Mouse (Mus musculus): ENCODE data around the gene Mylk4. TPM values are rescaled to one million over a fixed set of nuclear protein-coding genes. Genes with fewer than 3 reads are reported as not detected.

The Mylk4 gene
- polyA plus RNA-seq, 1 experiment from 2014 or later: not detected

- ATAC-seq (ENCODE audit: insufficient read depth) (no peak), DNase-seq (peak; percentile 51)
- Histone ChIP-seq H3K27ac (ENCODE audit: low read depth) (no peak overlapping the region), H3K36me3 (ENCODE audit: insufficient read depth) (no peaks in the 10 kb centered on the region), H3K4me2 (no peak overlapping the region), H3K27me3 (ENCODE audit: insufficient read depth, low read length) (no peaks in the 10 kb centered on the region), H3K4me1 (ENCODE audit: insufficient read depth) (no peaks in the 10 kb centered on the region), H3K4me3 (ENCODE audit: low read depth, low read length) (no peak overlapping the region), H3K9me3 (ENCODE audit: low read depth, low read length) (no peaks in the 10 kb centered on the region), H3K9ac (no peak overlapping the region)
- WGBS: 78% methylated on average over 9 of the region's 9 CpGs
- TF ChIP-seq CTCF (IDR thresholded peaks at IDR 0.05; ENCODE audit: low read depth): no peak
Measured at GRCm38 (mm10) chr13:32775889-32776288, 7.9 kb downstream of the Mylk4 start.

GRCm38 (mm10) chr13:32769960-32770359 lies 13.8 kb downstream of the Mylk4 start:
- DNase-seq: no peak
- H3K4me3 ChIP-seq (ENCODE audit: low read depth, low read length): no peak overlapping the region

GRCm38 (mm10) chr13:32768104-32768503 lies 15.7 kb downstream of the Mylk4 start:
- peak; percentile 57 for TF ChIP-seq CTCF (IDR thresholded peaks at IDR 0.05; ENCODE audit: low read depth)
- H3K27me3 ChIP-seq (ENCODE audit: insufficient read depth, low read length): no peaks in the 10 kb centered on the region
- no peaks in the 10 kb centered on the region for H3K9me3 ChIP-seq (ENCODE audit: low read depth, low read length)
- WGBS: 11% methylated on average over 4 of the region's 4 CpGs
- no peak overlapping the region for H3K9ac ChIP-seq
- H3K27ac ChIP-seq (ENCODE audit: low read depth): no peak overlapping the region
- DNase-seq (peak; percentile 71), ATAC-seq (ENCODE audit: insufficient read depth) (no peak)
- no peaks in the 10 kb centered on the region for H3K4me1 ChIP-seq (ENCODE audit: insufficient read depth)
- H3K4me3 ChIP-seq (ENCODE audit: low read depth, low read length): no peak overlapping the region
- H3K36me3 ChIP-seq (ENCODE audit: insufficient read depth): no peaks in the 10 kb centered on the region
- H3K4me2 ChIP-seq: no peak overlapping the region

More at GRCm38 (mm10) chr13:32769960-32770359, 13.8 kb downstream of the Mylk4 start:
- no peak overlapping the region for H3K27ac ChIP-seq (ENCODE audit: low read depth)
- TF ChIP-seq CTCF (IDR thresholded peaks at IDR 0.05; ENCODE audit: low read depth): no peak
- no peaks in the 10 kb centered on the region for H3K27me3 ChIP-seq (ENCODE audit: insufficient read depth, low read length)
- no peak overlapping the region for H3K9ac ChIP-seq
- H3K36me3 ChIP-seq (ENCODE audit: insufficient read depth): no peaks in the 10 kb centered on the region
- no peak for ATAC-seq (ENCODE audit: insufficient read depth)
- no peaks in the 10 kb centered on the region for H3K9me3 ChIP-seq (ENCODE audit: low read depth, low read length)
- 13% methylated on average over 3 of the region's 3 CpGs for WGBS
- H3K4me2 ChIP-seq: no peak overlapping the region
- H3K4me1 ChIP-seq (ENCODE audit: insufficient read depth): no peaks in the 10 kb centered on the region

GRCm38 (mm10) chr13:32764448-32764847 lies 19.3 kb downstream of the Mylk4 start:
- no peak overlapping the region for H3K4me3 ChIP-seq (ENCODE audit: low read depth, low read length)
- WGBS: 28% methylated on average over 7 of the region's 7 CpGs
- ATAC-seq (ENCODE audit: insufficient read depth): no peak
- no peak for TF ChIP-seq CTCF (IDR thresholded peaks at IDR 0.05; ENCODE audit: low read depth)
- H3K36me3 ChIP-seq (ENCODE audit: insufficient read depth): no peaks in the 10 kb centered on the region
- no peaks in the 10 kb centered on the region for H3K9me3 ChIP-seq (ENCODE audit: low read depth, low read length)
- H3K4me2 ChIP-seq: no peak overlapping the region
- no peaks in the 10 kb centered on the region for H3K27me3 ChIP-seq (ENCODE audit: insufficient read depth, low read length)
- H3K27ac ChIP-seq (ENCODE audit: low read depth): no peak overlapping the region
- H3K4me1 ChIP-seq (ENCODE audit: insufficient read depth): no peaks in the 10 kb centered on the region
- H3K9ac ChIP-seq: no peak overlapping the region
- DNase-seq: no peak

- ATAC-seq (ENCODE audit: insufficient read depth) (no peak), DNase-seq (no peak)
- 78% methylated on average over 3 of the region's 3 CpGs for WGBS
- Histone ChIP-seq H3K4me2 (no peak overlapping the region), H3K36me3 (ENCODE audit: insufficient read depth) (no peaks in the 10 kb centered on the region), H3K27ac (ENCODE audit: low read depth) (no peak overlapping the region), H3K9me3 (ENCODE audit: low read depth, low read length) (no peaks in the 10 kb centered on the region), H3K4me3 (ENCODE audit: low read depth, low read length) (no peak overlapping the region), H3K27me3 (ENCODE audit: insufficient read depth, low read length) (no peaks in the 10 kb centered on the region), H3K4me1 (ENCODE audit: insufficient read depth) (no peaks in the 10 kb centered on the region), H3K9ac (no peak overlapping the region)
- TF ChIP-seq CTCF (IDR thresholded peaks at IDR 0.05; ENCODE audit: low read depth): no peak
Measured at GRCm38 (mm10) chr13:32763141-32763540, 20.6 kb downstream of the Mylk4 start.

GRCm38 (mm10) chr13:32760795-32761194 lies 23.0 kb downstream of the Mylk4 start:
- H3K4me3 ChIP-seq (ENCODE audit: low read depth, low read length): no peak overlapping the region
- no peak overlapping the region for H3K4me2 ChIP-seq
- 82% methylated on average over 2 of the region's 2 CpGs for WGBS
- no peak for TF ChIP-seq CTCF (IDR thresholded peaks at IDR 0.05; ENCODE audit: low read depth)
- no peaks in the 10 kb centered on the region for H3K4me1 ChIP-seq (ENCODE audit: insufficient read depth)
- H3K27me3 ChIP-seq (ENCODE audit: insufficient read depth, low read length): no peaks in the 10 kb centered on the region
- no peak overlapping the region for H3K9ac ChIP-seq
- no peak for DNase-seq
- ATAC-seq (ENCODE audit: insufficient read depth): no peak
- no peaks in the 10 kb centered on the region for H3K36me3 ChIP-seq (ENCODE audit: insufficient read depth)
- H3K27ac ChIP-seq (ENCODE audit: low read depth): no peak overlapping the region
- no peaks in the 10 kb centered on the region for H3K9me3 ChIP-seq (ENCODE audit: low read depth, low read length)

GRCm38 (mm10) chr13:32759036-32759435 lies 24.7 kb downstream of the Mylk4 start:
- Histone ChIP-seq H3K36me3 (ENCODE audit: insufficient read depth) (no peaks in the 10 kb centered on the region), H3K9ac (no peak overlapping the region), H3K4me3 (ENCODE audit: low read depth, low read length) (no peak overlapping the region), H3K27ac (ENCODE audit: low read depth) (no peak overlapping the region), H3K27me3 (ENCODE audit: insufficient read depth, low read length) (no peaks in the 10 kb centered on the region), H3K4me2 (no peak overlapping the region), H3K4me1 (ENCODE audit: insufficient read depth) (no peaks in the 10 kb centered on the region), H3K9me3 (ENCODE audit: low read depth, low read length) (no peaks in the 10 kb centered on the region)
- ATAC-seq (ENCODE audit: insufficient read depth): no peak; the same call in 1 of the 2 replicates
- TF ChIP-seq CTCF (IDR thresholded peaks at IDR 0.05; ENCODE audit: low read depth): no peak
- DNase-seq: peak; percentile 42
- WGBS: 14% methylated on average over 4 of the region's 4 CpGs

Measured in lung, embryonic 14.5 days (tissue).